Mouse (Mus musculus) bone marrow, adult 2 months (tissue): ENCODE results near the gene Mad2l1.

Source experiments
- CTCF ChIP-seq: fragments of 200-500 bp; IDR thresholded peaks from 2 replicates; pipeline ENCODE4 v1.5.1; 2011; ENCODE audit warnings: low read length, control low read depth; ENCODE audit not compliant: control insufficient read depth, insufficient read depth
- POLR2A ChIP-seq: fragments of 200-500 bp; IDR thresholded peaks from 2 replicates; pipeline ENCODE4 v1.6.1; 2011; ENCODE audit warnings: low read depth, mild to moderate bottlenecking, control low read depth, low read length, borderline replicate concordance; ENCODE audit not compliant: control insufficient read depth

DNA sequence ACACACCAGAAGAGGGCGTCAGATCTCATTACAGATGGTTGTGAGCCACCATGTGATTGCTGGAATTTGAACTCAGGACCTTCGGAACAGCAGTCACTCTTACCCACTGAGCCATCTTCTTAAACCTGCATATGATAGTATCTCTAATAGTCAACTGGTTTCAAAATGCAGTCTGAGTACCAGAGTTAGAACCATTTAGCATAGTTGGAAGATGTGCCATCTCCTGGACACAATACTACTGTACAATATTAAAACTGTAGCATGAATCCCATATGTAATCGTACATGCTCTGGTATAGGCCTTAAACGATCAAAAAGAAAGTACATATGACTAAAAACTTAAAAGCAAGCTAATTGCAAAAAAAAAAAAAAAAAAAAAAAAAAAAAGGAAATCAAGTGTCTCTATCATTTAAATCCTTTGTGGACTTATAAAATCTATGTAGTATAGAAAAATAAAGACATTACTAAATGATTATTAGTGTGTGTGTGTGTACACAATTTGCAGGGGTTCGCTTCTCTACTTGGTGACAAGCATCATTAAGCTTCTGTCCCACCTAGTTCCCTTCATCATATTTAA is 736 bp upstream of the Mad2l1 start:
- TF ChIP-seq CTCF (no peak), POLR2A (no peak)
